Mouse (Mus musculus): ENCODE measurements around the gene Nt5c2. TPM values are rescaled to one million over a fixed set of nuclear protein-coding genes. Genes with fewer than 3 reads are reported as not detected.
"Not testable (repeated sequence)": the region's sequence is repeated elsewhere in the genome, so short reads cannot be mapped to it uniquely, and the experiment has no call there.

The Nt5c2 gene
- polyA plus RNA-seq, 1 experiment from 2014 or later: 55.1 TPM

- no peak overlapping the region for H3K9ac ChIP-seq (ENCODE audit: low read length)
- no peaks in the 10 kb centered on the region for H3K27me3 ChIP-seq (replicated peaks; ENCODE audit: control insufficient read depth, insufficient read depth, low read length)
- H3K4me1 ChIP-seq (replicated peaks; ENCODE audit: control insufficient read depth, insufficient read depth, low read length): no peaks in the 10 kb centered on the region
- DNase-seq (ENCODE audit: low spot score) (no peak), ATAC-seq (replicated peaks; ENCODE audit: low FRiP score, low TSS enrichment, low read depth) (no peak)
- H3K9me3 ChIP-seq (ENCODE audit: control insufficient read depth, low read length): no peaks in the 10 kb centered on the region
- H3K27ac ChIP-seq (ENCODE audit: low read depth): no peak overlapping the region
- no peak overlapping the region for H3K4me2 ChIP-seq (ENCODE audit: low read length)
- H3K4me3 ChIP-seq (ENCODE audit: low read depth, low read length): no peak overlapping the region
- no peaks in the 10 kb centered on the region for H3K36me3 ChIP-seq (ENCODE audit: control insufficient read depth, insufficient read depth, low read length)
- WGBS: 77% methylated on average over 6 of the region's 6 CpGs
Measured at GRCm38 (mm10) chr19:46999753-47000152, 15.2 kb downstream of the Nt5c2 start.

GRCm38 (mm10) chr19:46998953-46999352 lies 16.0 kb downstream of the Nt5c2 start:
- no peak overlapping the region for H3K4me2 ChIP-seq (ENCODE audit: low read length)
- H3K9ac ChIP-seq (ENCODE audit: low read length): no peak overlapping the region
- ATAC-seq (replicated peaks; ENCODE audit: low FRiP score, low TSS enrichment, low read depth) (no peak), DNase-seq (ENCODE audit: low spot score) (no peak)
- no peaks in the 10 kb centered on the region for H3K27me3 ChIP-seq (replicated peaks; ENCODE audit: control insufficient read depth, insufficient read depth, low read length)
- no peaks in the 10 kb centered on the region for H3K4me1 ChIP-seq (replicated peaks; ENCODE audit: control insufficient read depth, insufficient read depth, low read length)
- no peaks in the 10 kb centered on the region for H3K9me3 ChIP-seq (ENCODE audit: control insufficient read depth, low read length)
- 80% methylated on average over 4 of the region's 4 CpGs for WGBS
- no peak overlapping the region for H3K27ac ChIP-seq (ENCODE audit: low read depth)
- no peak overlapping the region for H3K4me3 ChIP-seq (ENCODE audit: low read depth, low read length)
- no peaks in the 10 kb centered on the region for H3K36me3 ChIP-seq (ENCODE audit: control insufficient read depth, insufficient read depth, low read length)

- H3K4me1 ChIP-seq (replicated peaks; ENCODE audit: control insufficient read depth, insufficient read depth, low read length): no peaks in the 10 kb centered on the region
- DNase-seq (ENCODE audit: low spot score) (no peak), ATAC-seq (replicated peaks; ENCODE audit: low FRiP score, low TSS enrichment, low read depth) (no peak)
- WGBS: 79% methylated on average over 8 of the region's 8 CpGs
- H3K36me3 ChIP-seq (ENCODE audit: control insufficient read depth, insufficient read depth, low read length): no peaks in the 10 kb centered on the region
- H3K4me2 ChIP-seq (ENCODE audit: low read length): no peak overlapping the region
- H3K9ac ChIP-seq (ENCODE audit: low read length): no peak overlapping the region
- H3K27me3 ChIP-seq (replicated peaks; ENCODE audit: control insufficient read depth, insufficient read depth, low read length): no peaks in the 10 kb centered on the region
- no peaks in the 10 kb centered on the region for H3K9me3 ChIP-seq (ENCODE audit: control insufficient read depth, low read length)
- H3K27ac ChIP-seq (ENCODE audit: low read depth): no peak overlapping the region
- H3K4me3 ChIP-seq (ENCODE audit: low read depth, low read length): no peak overlapping the region
Measured at GRCm38 (mm10) chr19:46998168-46998870, 16.6 kb downstream of the Nt5c2 start.

GRCm38 (mm10) chr19:46996095-46996494 lies 18.9 kb downstream of the Nt5c2 start:
- no peaks in the 10 kb centered on the region for H3K27me3 ChIP-seq (replicated peaks; ENCODE audit: control insufficient read depth, insufficient read depth, low read length)
- H3K36me3 ChIP-seq (ENCODE audit: control insufficient read depth, insufficient read depth, low read length): no peaks in the 10 kb centered on the region
- no peaks in the 10 kb centered on the region for H3K4me1 ChIP-seq (replicated peaks; ENCODE audit: control insufficient read depth, insufficient read depth, low read length)
- no peak overlapping the region for H3K27ac ChIP-seq (ENCODE audit: low read depth)
- DNase-seq (ENCODE audit: low spot score): no peak
- no peak overlapping the region for H3K4me2 ChIP-seq (ENCODE audit: low read length)
- no peak overlapping the region for H3K4me3 ChIP-seq (ENCODE audit: low read depth, low read length)
- WGBS: 69% methylated on average over 9 of the region's 9 CpGs
- H3K9ac ChIP-seq (ENCODE audit: low read length): no peak overlapping the region
- H3K9me3 ChIP-seq (ENCODE audit: control insufficient read depth, low read length): no peaks in the 10 kb centered on the region
- no peak for ATAC-seq (replicated peaks; ENCODE audit: low FRiP score, low TSS enrichment, low read depth)

GRCm38 (mm10) chr19:46992329-46992728 lies 22.6 kb downstream of the Nt5c2 start:
- H3K27me3 ChIP-seq (replicated peaks; ENCODE audit: control insufficient read depth, insufficient read depth, low read length); ATAC-seq (replicated peaks; ENCODE audit: low FRiP score, low TSS enrichment, low read depth); H3K36me3 ChIP-seq (ENCODE audit: control insufficient read depth, insufficient read depth, low read length); H3K9me3 ChIP-seq (ENCODE audit: control insufficient read depth, low read length); DNase-seq (ENCODE audit: low spot score); H3K4me2 ChIP-seq (ENCODE audit: low read length); H3K4me1 ChIP-seq (replicated peaks; ENCODE audit: control insufficient read depth, insufficient read depth, low read length); H3K27ac ChIP-seq (ENCODE audit: low read depth); H3K9ac ChIP-seq (ENCODE audit: low read length); H3K4me3 ChIP-seq (ENCODE audit: low read depth, low read length): not testable (repeated sequence)
- 65% methylated on average over 4 of the region's 4 CpGs for WGBS

GRCm38 (mm10) chr19:46991145-46991544 lies 23.8 kb downstream of the Nt5c2 start:
- H3K27me3 ChIP-seq (replicated peaks; ENCODE audit: control insufficient read depth, insufficient read depth, low read length): no peaks in the 10 kb centered on the region
- H3K4me2 ChIP-seq (ENCODE audit: low read length): no peak overlapping the region
- ATAC-seq (replicated peaks; ENCODE audit: low FRiP score, low TSS enrichment, low read depth) (0 out of 2 replicates have a peak, but pooled peaks have one; percentile 39), DNase-seq (ENCODE audit: low spot score) (peak; percentile 97)
- no peaks in the 10 kb centered on the region for H3K9me3 ChIP-seq (ENCODE audit: control insufficient read depth, low read length)
- H3K4me1 ChIP-seq (replicated peaks; ENCODE audit: control insufficient read depth, insufficient read depth, low read length): no peaks in the 10 kb centered on the region
- 17% methylated on average over 5 of the region's 5 CpGs for WGBS
- H3K27ac ChIP-seq (ENCODE audit: low read depth): no peak overlapping the region
- no peak overlapping the region for H3K9ac ChIP-seq (ENCODE audit: low read length)
- no peak overlapping the region for H3K4me3 ChIP-seq (ENCODE audit: low read depth, low read length)
- H3K36me3 ChIP-seq (ENCODE audit: control insufficient read depth, insufficient read depth, low read length): no peaks in the 10 kb centered on the region

GRCm38 (mm10) chr19:46990625-46991024 lies 24.3 kb downstream of the Nt5c2 start:
- WGBS: 81% methylated on average over 8 of the region's 8 CpGs
- H3K9ac ChIP-seq (ENCODE audit: low read length); H3K27me3 ChIP-seq (replicated peaks; ENCODE audit: control insufficient read depth, insufficient read depth, low read length); H3K4me3 ChIP-seq (ENCODE audit: low read depth, low read length); H3K9me3 ChIP-seq (ENCODE audit: control insufficient read depth, low read length); H3K27ac ChIP-seq (ENCODE audit: low read depth); H3K4me1 ChIP-seq (replicated peaks; ENCODE audit: control insufficient read depth, insufficient read depth, low read length); ATAC-seq (replicated peaks; ENCODE audit: low FRiP score, low TSS enrichment, low read depth); H3K4me2 ChIP-seq (ENCODE audit: low read length); H3K36me3 ChIP-seq (ENCODE audit: control insufficient read depth, insufficient read depth, low read length); DNase-seq (ENCODE audit: low spot score): not testable (repeated sequence)

- Histone ChIP-seq H3K4me2 (ENCODE audit: low read length) (no peak overlapping the region), H3K36me3 (ENCODE audit: control insufficient read depth, insufficient read depth, low read length) (no peaks in the 10 kb centered on the region), H3K27me3 (replicated peaks; ENCODE audit: control insufficient read depth, insufficient read depth, low read length) (no peaks in the 10 kb centered on the region), H3K4me3 (ENCODE audit: low read depth, low read length) (no peak overlapping the region), H3K4me1 (replicated peaks; ENCODE audit: control insufficient read depth, insufficient read depth, low read length) (no peaks in the 10 kb centered on the region), H3K27ac (ENCODE audit: low read depth) (no peak overlapping the region), H3K9me3 (ENCODE audit: control insufficient read depth, low read length) (no peaks in the 10 kb centered on the region), H3K9ac (ENCODE audit: low read length) (no peak overlapping the region)
- 85% methylated on average over 3 of the region's 3 CpGs for WGBS
- ATAC-seq (replicated peaks; ENCODE audit: low FRiP score, low TSS enrichment, low read depth) (no peak), DNase-seq (ENCODE audit: low spot score) (no peak)
Measured at GRCm38 (mm10) chr19:46990153-46990518, 24.8 kb downstream of the Nt5c2 start.

- Histone ChIP-seq H3K4me1 (replicated peaks; ENCODE audit: control insufficient read depth, insufficient read depth, low read length) (no peaks in the 10 kb centered on the region), H3K9me3 (ENCODE audit: control insufficient read depth, low read length) (no peaks in the 10 kb centered on the region), H3K27ac (ENCODE audit: low read depth) (no peak overlapping the region), H3K36me3 (ENCODE audit: control insufficient read depth, insufficient read depth, low read length) (no peaks in the 10 kb centered on the region), H3K27me3 (replicated peaks; ENCODE audit: control insufficient read depth, insufficient read depth, low read length) (no peaks in the 10 kb centered on the region), H3K4me2 (ENCODE audit: low read length) (no peak overlapping the region), H3K9ac (ENCODE audit: low read length) (no peak overlapping the region), H3K4me3 (ENCODE audit: low read depth, low read length) (no peak overlapping the region)
- WGBS: 77% methylated on average over 20 of the region's 20 CpGs
- ATAC-seq (replicated peaks; ENCODE audit: low FRiP score, low TSS enrichment, low read depth) (no peak), DNase-seq (ENCODE audit: low spot score) (no peak)
Measured at GRCm38 (mm10) chr19:46989479-46990152, 25.3 kb downstream of the Nt5c2 start.
